Mouse (Mus musculus) heart, postnatal 4 days (tissue): Measurements from ENCODE around the gene Gm10570. TPM values are rescaled to one million over a fixed set of nuclear protein-coding genes. Genes with fewer than 3 reads are reported as not detected.
A peak's percentile ranks its signal among the peaks of the same experiment; 100 is the strongest.

Experiments
- DNase-seq: peaks from one replicate; pipeline ENCODE4 v3.0.0; 2021
- total RNA-seq, 2 experiments: library from RNA; stranded (reverse); gene quantifications; 2 replicates each; pipeline ENCODE4 v1.2.3; 2021

Gene Gm10570
- total RNA-seq, 2 experiments from 2014 or later: 0.59 to 0.60 TPM

DNA sequence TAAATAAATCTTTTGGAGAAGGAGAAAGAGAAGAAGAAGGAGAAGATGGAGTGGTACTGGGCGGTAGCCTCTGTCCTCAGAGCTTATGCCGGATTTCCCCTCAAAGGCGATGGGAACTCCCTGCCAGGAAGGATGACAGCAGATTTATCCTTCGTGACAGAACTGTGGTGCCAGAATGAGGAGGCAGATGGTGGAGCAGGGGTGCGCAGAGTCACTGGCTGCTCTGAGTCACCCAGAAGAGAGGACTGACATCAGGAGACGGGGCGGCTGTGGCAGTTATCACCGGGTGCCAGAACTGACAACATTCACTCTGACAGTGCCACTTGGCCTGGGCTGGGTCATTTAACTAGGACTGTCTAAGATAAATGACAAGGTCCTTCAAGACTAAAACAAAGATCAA lies 38.4 kb downstream of the Gm10570 start:
- DNase-seq: no peak

GRCm38 (mm10) chr4:130268736-130269135 lies 39.7 kb downstream of the Gm10570 start:
- DNase-seq: no peak

GRCm38 (mm10) chr4:130267069-130267468 lies 41.4 kb downstream of the Gm10570 start:
- DNase-seq: no peak

DNA sequence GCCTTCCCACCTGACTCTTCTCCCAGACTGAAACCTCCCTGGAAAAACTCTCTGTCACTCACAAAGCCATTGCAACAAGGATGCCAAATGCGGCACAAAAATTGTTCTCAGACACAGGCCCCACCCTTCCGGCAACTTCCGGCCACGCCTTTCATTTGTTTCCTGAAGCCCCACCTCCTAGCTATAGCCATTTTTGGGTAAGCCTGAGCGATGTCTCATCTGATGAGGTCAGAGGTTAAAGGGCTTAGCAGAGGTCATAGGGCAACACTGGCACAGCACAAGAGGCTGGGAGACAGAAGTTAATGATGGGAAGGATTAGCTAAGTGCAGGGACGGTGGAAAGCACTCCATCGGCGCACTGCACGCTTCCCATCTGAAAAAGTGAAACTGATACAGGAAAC lies 41.9 kb downstream of the Gm10570 start:
- no peak for DNase-seq

- DNase-seq: peak; percentile 83
These were observed 43.6 kb downstream of the Gm10570 start for GRCm38 (mm10) chr4:130264698-130265349.

DNA sequence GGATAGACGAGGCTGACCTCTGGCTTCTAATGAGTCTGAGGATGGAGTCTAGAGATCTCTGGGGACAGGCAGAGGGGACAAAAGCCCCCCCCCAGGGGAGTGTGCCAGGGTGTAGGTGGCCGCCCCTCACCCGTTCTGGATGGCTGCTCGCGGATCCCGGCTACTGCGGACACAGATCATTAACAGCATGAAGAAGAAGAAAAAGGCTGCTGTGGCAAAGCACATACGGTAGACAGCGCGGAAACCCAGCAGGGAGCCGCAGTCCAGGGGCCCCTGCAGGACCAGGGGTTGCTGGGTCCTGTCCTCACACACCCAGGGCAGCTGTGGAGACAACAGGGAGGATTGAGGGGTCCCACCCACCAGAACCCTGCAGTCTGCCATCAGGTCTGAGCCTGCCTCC lies 44.3 kb downstream of the Gm10570 start:
- DNase-seq: no peak

DNA sequence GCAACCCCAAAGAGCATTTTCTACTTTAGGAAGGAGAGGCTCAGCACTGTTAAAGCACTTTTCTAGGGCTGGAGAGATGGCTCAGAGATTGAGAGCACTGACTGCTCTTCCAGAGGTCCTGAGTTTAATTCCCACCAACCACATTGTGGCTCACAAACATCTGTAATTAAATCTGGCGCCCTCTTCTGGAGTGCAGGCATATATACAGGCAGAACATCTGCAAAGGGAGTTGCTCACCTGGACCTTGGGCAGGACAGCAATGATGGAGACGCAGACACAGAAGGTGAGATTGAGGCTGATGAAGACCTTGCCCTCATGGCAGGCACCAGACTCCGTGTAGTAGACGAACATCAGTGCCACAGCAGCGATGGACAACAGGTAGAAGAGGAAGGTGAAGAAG lies 48.1 kb downstream of the Gm10570 start:
- no peak for DNase-seq

Other genes starting within 250 kb of the Gm10570 start
- 10 to 100 TPM; 40.5 to 42.1 TPM for gene Pef1, start 206.1 kb downstream of the Gm10570 start, total RNA-seq
- not detected for gene Hcrtr1, start 169.3 kb downstream of the Gm10570 start, total RNA-seq
- 10 to 100 TPM; 68.9 to 69.4 TPM for gene Tinagl1, start 133.6 kb downstream of the Gm10570 start, total RNA-seq
- gene Gm853, start 86.3 kb downstream of the Gm10570 start, total RNA-seq: not detected
- gene Serinc2, start 29.5 kb downstream of the Gm10570 start, total RNA-seq: 1 to 10 TPM; 2.7 to 3.8 TPM
- gene Fabp3, start 79 bp downstream of the Gm10570 start, total RNA-seq: 1,000 to 10,000 TPM; 6,197 to 6,868 TPM
- gene Zcchc17, start 51.3 kb upstream of the Gm10570 start, total RNA-seq: 10 to 100 TPM; 23.1 to 24.3 TPM
- gene Snrnp40, start 51.5 kb upstream of the Gm10570 start, total RNA-seq: 10 to 100 TPM; 39.0 to 40.0 TPM